Mouse (Mus musculus) midbrain, embryonic 10.5 days (tissue): Measurements from ENCODE around the gene Jsrp1. TPM values are rescaled to one million over a fixed set of nuclear protein-coding genes. Genes with fewer than 3 reads are reported as not detected.

Experiments used
- DNase-seq: peaks from one replicate; pipeline ENCODE4 v3.0.0-alpha.2; 2017; ENCODE audit warnings: low spot score
- H3K27ac ChIP-seq: fragments of 300-500 bp; sonication (generic); replicated peaks from 2 replicates; pipeline ENCODE4 v1.5.1; 2016; ENCODE audit warnings: mild to moderate bottlenecking
- H3K27me3 ChIP-seq: fragments of 300-500 bp; sonication (generic); 2 replicates; pipeline ENCODE4 v1.6.1; 2016; ENCODE audit warnings: low read depth, mild to moderate bottlenecking; ENCODE audit not compliant: poor library complexity, severe bottlenecking
- H3K36me3 ChIP-seq: fragments of 300-500 bp; sonication (generic); 2 replicates; pipeline ENCODE4 v1.6.1; 2016; ENCODE audit warnings: mild to moderate bottlenecking, moderate library complexity
- H3K4me1 ChIP-seq: fragments of 300-500 bp; sonication (generic); 2 replicates; pipeline ENCODE4 v1.6.1; 2016
- H3K4me3 ChIP-seq: fragments of 300-500 bp; sonication (generic); 2 replicates; pipeline ENCODE4 v1.5.1; 2016; ENCODE audit warnings: mild to moderate bottlenecking, moderate library complexity
- H3K9me3 ChIP-seq: fragments of 300-500 bp; sonication (generic); replicated peaks from 2 replicates; pipeline ENCODE4 v1.6.1; 2016; ENCODE audit warnings: mild to moderate bottlenecking
- WGBS: fragments of 180-500 bp; shearing (Covaris S2); methylation state at CpG from one replicate; pipeline ENCODE4 v1.1.7; 2016; 5-methylcytosine and 5-hydroxymethylcytosine counted together
- polyA plus RNA-seq: library from polyadenylated mRNA; unstranded; fragments of >200 nt; fragmentation: Nextera tagmentation; extraction: Ambion mirVana; gene quantifications from 2 replicates; pipeline ENCODE4 v1.2.1, GENCODE M21; 2016

Gene Jsrp1
- polyA plus RNA-seq, 1 experiment from 2014 or later, result 0.44 TPM

DNA sequence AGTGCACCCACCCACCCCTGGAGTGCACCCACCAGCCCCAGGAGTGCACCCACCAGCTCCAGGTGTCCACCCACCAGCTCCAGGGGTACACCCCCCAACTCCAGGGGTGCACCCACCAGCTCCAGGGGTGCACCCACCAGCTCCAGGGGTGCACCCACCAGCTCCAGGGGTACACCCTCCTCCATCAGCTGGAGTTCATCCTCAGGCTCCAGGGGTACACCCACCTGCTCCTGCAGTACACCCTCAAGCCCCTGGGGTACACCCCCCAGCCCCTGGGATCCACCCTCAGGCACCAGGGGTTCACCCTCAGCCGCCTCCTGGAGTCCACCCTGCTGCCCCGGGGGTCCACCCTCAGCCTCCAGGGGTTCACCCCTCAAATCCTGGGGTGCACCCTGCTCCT lies 9.0 kb downstream of the Jsrp1 start:
- DNase-seq, result no peak
- peaks cover 45% of the 10 kb centered on the region for H3K27me3 ChIP-seq
- no peak overlapping the region for H3K27ac ChIP-seq
- peak overlapping the region; percentile 11; the same call in 1 of the 2 replicates for H3K4me3 ChIP-seq
- H3K4me1 ChIP-seq, result peaks cover 63% of the 10 kb centered on the region
- WGBS, result 93% methylated on average over 2 of the region's 2 CpGs
- peaks cover 60% of the 10 kb centered on the region for H3K36me3 ChIP-seq
- H3K9me3 ChIP-seq, result no peaks in the 10 kb centered on the region

DNA sequence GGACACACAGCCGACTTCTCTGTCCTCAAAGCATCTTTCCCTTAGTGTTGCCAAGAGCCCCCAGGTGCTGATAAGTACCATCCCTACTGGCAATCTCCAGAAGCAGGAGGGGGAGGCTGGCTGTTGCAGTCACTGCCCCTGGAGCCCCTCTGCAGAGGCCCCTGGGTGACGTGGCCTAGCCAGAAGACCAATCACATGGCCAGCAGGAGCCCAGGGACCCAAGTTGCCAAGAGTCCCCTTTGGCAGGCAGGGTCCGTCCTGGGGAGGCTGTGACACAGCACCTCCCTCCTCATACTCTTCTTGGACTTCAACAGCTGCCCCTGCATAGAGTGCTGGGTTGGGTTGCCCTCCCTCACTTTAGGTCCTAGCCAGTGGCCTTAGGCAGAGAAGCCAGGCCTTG lies 10.3 kb downstream of the Jsrp1 start:
- peak overlapping the region; percentile 7; the same call in 1 of the 2 replicates for H3K4me3 ChIP-seq
- H3K27ac ChIP-seq, result no peak overlapping the region
- no peak for DNase-seq
- peaks cover 31% of the 10 kb centered on the region for H3K27me3 ChIP-seq
- peaks cover 52% of the 10 kb centered on the region for H3K4me1 ChIP-seq
- H3K9me3 ChIP-seq, result no peaks in the 10 kb centered on the region
- peaks cover 60% of the 10 kb centered on the region for H3K36me3 ChIP-seq
- 85% methylated on average over 3 of the region's 3 CpGs for WGBS

- Histone ChIP-seq H3K4me3 (peak overlapping the region; percentile 16; the same call in 1 of the 2 replicates), H3K27ac (no peak overlapping the region), H3K27me3 (peaks cover 25% of the 10 kb centered on the region), H3K4me1 (peaks cover 47% of the 10 kb centered on the region), H3K36me3 (peaks cover 60% of the 10 kb centered on the region), H3K9me3 (no peaks in the 10 kb centered on the region)
- WGBS, result 89% methylated on average over 10 of the region's 10 CpGs
- DNase-seq, result no peak
These were observed 10.9 kb downstream of the Jsrp1 start for GRCm38 (mm10) chr10:80802204-80802912.

GRCm38 (mm10) chr10:80799070-80799566 lies 14.2 kb downstream of the Jsrp1 start:
- WGBS, result 5% methylated on average over 18 of the region's 18 CpGs
- DNase-seq, result no peak
- H3K27me3 ChIP-seq, result no peaks in the 10 kb centered on the region
- peak overlapping the region; percentile 97 for H3K4me3 ChIP-seq
- H3K4me1 ChIP-seq, result peaks cover 43% of the 10 kb centered on the region
- no peaks in the 10 kb centered on the region for H3K9me3 ChIP-seq
- peak overlapping the region; percentile 99 for H3K27ac ChIP-seq
- H3K36me3 ChIP-seq, result peaks cover 69% of the 10 kb centered on the region

DNA sequence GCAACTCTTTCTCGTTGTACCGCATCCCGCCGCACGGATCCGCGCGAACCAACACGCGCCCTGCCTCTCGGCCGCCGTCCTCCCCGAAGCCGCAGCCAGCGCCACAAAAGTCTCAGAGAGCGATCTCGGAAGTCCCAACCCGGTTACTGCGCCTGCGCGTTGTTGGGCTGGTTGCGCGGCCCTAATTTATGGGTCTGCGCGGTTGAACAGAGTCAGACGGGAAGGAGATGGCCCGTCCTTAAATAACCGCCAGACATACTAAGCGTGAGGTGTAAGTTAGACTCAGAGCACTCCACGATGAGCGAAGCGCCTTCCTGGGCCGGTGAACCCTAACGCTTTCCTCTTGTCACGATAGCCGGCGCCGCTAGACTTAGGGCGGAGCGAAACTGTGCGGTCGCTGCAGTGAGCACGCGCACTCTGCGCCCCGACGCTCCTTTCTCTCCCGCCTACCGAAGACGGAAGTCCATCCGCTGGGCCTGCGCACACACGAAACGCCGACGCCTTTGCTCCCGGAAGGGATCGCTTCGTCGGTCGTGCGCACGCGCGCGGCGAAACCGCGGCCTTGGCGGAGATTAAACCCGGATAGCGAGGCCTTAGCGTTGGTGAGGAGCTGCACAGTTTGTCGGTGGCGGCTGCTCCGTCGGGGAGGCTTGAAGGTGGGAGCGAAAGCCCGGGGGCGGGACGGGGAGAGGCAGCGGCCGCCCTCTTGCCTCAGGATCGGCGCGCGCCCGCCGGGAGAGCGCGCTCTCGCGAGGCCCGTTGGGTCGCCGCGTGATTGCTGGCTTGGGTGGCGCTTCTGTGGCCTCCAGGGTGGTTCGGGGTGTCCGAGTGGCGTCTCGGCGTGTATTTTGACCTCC lies 14.9 kb downstream of the Jsrp1 start, which contains the start of the genes Sf3a2 and Plekhj1:
TSS of gene Sf3a2 (plus strand) at position 49 of the 857 bp plus-strand sequence.
TSS of gene Plekhj1 (minus strand) at position 477 of the 857 bp plus-strand sequence.
- H3K36me3 ChIP-seq, result peaks cover 69% of the 10 kb centered on the region
- WGBS, result under 1% methylated on average over 104 of the region's 104 CpGs
- H3K4me3 ChIP-seq, result peak within 1 kb of the TSS; percentile 97
- H3K27ac ChIP-seq, result peak within 1 kb of the TSS; percentile 99
- peaks cover 43% of the 10 kb centered on the region for H3K4me1 ChIP-seq
- peak; percentile 95 for DNase-seq
- H3K9me3 ChIP-seq, result no peaks in the 10 kb centered on the region
- H3K27me3 ChIP-seq, result no peaks in the 10 kb centered on the region

DNA sequence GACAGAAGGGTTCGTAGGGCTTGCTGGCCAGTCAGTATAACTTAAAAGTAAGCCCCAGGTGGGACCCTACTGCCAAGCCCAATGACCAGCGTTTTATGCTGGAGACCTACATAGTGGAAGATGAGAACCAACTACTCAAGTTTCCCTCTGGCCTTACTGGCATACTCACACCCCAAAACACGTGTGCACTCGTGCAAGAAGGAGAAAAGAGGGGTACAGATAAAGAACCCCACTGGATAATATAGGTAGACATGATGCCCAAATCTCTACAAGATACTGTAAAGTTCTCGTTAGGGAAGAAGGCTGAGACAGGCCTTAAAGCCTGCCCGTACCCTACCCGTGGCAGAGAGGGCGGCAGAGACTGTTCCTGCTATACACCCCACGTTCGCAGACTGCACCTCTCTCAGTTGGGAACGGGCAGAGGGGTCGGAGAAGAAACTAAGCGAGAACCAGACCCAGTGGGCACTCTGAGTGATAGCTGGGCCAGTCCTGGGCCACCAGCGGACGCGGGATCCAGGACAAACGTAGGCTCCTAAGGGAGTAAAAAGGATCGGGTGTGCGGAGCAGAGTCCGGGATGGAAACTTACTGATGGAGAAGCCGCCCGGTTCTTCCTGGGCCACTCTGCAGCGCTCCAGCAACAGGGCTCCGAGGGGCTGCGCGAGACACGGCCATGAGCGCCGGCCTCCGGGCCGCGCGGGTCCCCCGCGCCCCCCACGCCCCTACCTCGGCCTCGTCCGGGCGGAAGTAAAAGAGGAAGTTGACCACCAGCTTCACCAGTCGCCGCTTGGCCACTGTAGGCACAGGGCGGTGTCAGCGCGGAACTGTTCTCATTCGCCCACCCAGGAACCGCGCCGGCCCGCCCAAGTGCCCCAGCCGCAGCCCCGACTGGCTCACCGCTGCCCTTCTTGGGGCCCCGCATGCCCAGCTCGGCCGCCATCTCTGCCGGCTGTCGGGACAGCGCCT lies 15.8 kb downstream of the Jsrp1 start:
- 4% methylated on average over 59 of the region's 59 CpGs for WGBS

GRCm38 (mm10) chr10:80796307-80796848 lies 16.9 kb downstream of the Jsrp1 start:
- Histone ChIP-seq H3K27me3 (no peaks in the 10 kb centered on the region), H3K9me3 (no peaks in the 10 kb centered on the region), H3K36me3 (peaks cover 69% of the 10 kb centered on the region), H3K27ac (no peak overlapping the region), H3K4me3 (peak overlapping the region; percentile 97), H3K4me1 (peaks cover 43% of the 10 kb centered on the region)
- no peak for DNase-seq
- 89% methylated on average over 9 of the region's 9 CpGs for WGBS

More for the DNA sequence above, 15.8 kb downstream of the Jsrp1 start:
- H3K9me3 ChIP-seq, result no peaks in the 10 kb centered on the region
- H3K27me3 ChIP-seq, result no peaks in the 10 kb centered on the region
- peak overlapping the region; percentile 99 for H3K27ac ChIP-seq
- H3K4me1 ChIP-seq, result peaks cover 43% of the 10 kb centered on the region
- H3K4me3 ChIP-seq, result peak overlapping the region; percentile 97
- DNase-seq, result no peak
- H3K36me3 ChIP-seq, result peaks cover 69% of the 10 kb centered on the region

DNA sequence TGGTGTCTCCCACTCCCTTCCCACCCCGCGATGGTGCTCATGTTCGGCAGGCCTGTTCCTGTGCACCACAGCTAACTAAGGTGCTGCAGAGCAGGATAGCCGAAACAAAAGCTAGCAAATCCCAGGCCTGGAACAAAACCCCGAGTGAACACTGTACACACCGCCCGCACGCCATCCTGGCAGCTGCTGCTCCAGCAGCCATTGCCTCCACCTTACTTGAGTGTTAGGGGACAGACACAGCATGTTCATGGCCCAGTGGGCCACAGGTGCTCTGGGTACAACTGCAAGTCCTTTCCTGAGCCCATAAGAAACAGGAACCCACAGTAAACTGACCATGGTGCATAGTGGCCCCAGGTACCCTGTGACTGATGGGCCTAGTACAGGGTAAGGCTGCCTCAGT lies 18.5 kb downstream of the Jsrp1 start:
- peaks cover 69% of the 10 kb centered on the region for H3K36me3 ChIP-seq
- DNase-seq, result no peak
- H3K27ac ChIP-seq, result no peak overlapping the region
- WGBS, result 88% methylated on average over 8 of the region's 8 CpGs
- peaks cover 30% of the 10 kb centered on the region for H3K4me1 ChIP-seq
- 0 out of 2 replicates have a peak overlapping the region, but pooled peaks have one; percentile 11 for H3K4me3 ChIP-seq
- no peaks in the 10 kb centered on the region for H3K9me3 ChIP-seq
- no peaks in the 10 kb centered on the region for H3K27me3 ChIP-seq

DNA sequence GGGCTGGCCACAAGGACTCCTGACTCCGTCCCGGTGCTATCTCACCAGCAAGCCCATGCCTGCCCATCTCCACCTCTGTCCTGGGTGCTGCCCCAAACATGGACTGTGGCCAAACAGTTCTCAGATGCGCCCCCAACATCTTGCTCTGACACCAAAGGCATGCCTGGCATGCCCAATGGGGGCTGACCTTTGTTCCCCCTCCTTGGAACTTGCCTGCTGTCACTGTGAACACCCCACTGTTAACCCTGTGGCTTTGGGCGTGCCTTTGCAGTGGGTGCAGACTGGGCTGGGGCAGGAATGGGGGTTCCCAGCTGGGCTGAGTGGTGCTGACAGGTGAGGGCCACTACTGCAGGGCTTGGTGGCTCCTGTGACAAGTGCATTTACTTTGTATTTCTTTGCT lies 19.5 kb downstream of the Jsrp1 start:
- H3K4me1 ChIP-seq, result peaks cover 23% of the 10 kb centered on the region
- H3K4me3 ChIP-seq, result no peak overlapping the region
- WGBS, result 85% methylated on average over 4 of the region's 4 CpGs
- H3K27me3 ChIP-seq, result no peaks in the 10 kb centered on the region
- no peak for DNase-seq
- H3K36me3 ChIP-seq, result peaks cover 79% of the 10 kb centered on the region
- no peak overlapping the region for H3K27ac ChIP-seq
- H3K9me3 ChIP-seq, result no peaks in the 10 kb centered on the region

GRCm38 (mm10) chr10:80793033-80793784 lies 20.1 kb downstream of the Jsrp1 start:
- 89% methylated on average over 13 of the region's 13 CpGs for WGBS
- Histone ChIP-seq H3K4me3 (no peak overlapping the region), H3K36me3 (peaks cover 85% of the 10 kb centered on the region), H3K9me3 (no peaks in the 10 kb centered on the region), H3K27ac (no peak overlapping the region), H3K27me3 (no peaks in the 10 kb centered on the region), H3K4me1 (peaks cover 23% of the 10 kb centered on the region)
- no peak for DNase-seq
